Mouse (Mus musculus): ENCODE results near the gene Zc3h12a.

The Zc3h12a gene

DNA sequence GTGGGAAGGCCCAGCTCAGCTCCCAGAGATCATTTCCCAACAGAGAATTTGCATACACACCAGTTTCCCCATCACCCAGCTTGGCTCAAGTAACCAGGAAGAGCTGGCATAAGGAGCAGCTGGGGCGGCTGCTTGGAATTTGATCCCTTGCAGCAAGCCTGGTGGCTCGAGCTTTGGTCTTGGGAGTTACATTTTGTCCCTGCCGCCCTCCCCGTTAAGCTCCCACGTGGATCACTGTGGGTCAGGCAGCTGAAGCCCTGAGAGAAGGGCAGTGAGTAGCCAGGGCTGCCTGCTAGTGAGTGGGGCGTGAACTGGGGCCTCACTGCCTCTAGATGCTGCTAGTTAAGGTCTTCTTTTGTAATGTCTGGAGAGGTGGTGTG is 11.9 kb downstream of the Zc3h12a start:
- WGBS = 34% methylated on average over 6 of the region's 6 CpGs

DNA sequence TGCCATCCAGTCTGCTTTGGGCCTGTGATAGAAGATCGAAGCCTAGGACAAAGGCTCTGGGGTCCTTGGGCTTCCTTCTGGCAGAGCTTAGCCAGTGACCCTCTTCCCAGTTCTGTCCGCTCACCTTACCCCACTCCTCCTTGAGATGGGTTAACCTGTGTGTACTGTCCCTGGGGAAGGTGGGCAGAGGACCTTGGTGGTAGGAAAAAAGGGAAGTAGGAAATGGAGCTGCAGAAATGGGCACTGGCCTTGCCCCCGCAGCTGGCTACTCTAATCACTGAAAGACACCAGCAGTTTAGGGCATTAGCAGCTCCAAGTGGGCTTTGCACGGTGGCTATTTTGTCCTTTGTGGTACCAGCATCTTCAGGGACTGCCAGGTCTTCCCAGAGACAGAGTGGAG is 12.6 kb downstream of the Zc3h12a start:
- WGBS = 75% methylated on average over 4 of the region's 4 CpGs

DNA sequence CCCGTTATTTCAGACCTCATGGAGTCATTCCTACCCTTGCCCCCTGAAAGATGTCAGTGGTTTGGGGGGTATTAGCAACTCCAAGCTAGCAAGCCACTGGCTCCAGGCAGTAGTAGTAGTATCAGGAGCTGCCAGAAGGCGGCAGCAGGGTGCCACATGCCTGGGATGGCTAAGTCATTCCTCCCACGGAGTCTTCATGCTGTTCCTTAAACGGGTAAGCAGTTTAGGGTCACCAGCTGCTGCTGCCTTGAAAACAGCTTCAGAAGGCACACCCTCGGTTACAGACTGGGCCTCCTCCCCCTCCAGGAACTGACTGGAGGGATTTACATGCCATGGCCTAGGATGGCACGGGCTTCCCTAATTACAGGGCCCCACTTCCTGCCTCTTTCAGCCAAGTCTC is 13.0 kb downstream of the Zc3h12a start:
- whole genome bisulfite sequencing = 5% methylated on average over 6 of the region's 6 CpGs

DNA sequence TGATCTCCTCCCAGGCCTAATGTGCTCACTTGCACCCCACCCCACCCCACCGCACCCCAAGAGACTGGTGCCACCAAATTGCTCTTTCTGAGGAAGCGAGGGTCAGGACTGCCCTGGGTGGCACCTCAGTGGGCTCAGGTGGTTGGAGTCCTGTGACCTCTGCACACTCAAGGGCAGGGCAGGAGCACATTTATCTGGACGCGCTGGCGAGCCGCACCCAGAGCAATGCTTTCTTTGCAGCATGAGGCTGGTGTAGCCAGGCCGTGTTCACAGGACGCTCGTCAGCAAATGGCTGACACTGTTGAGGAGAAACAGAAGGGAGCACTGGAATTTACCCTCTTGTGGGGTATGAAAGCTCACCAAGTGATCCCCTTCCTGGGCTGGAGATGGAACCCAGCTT is 22.3 kb downstream of the Zc3h12a start:
- WGBS = 94% methylated on average over 9 of the region's 9 CpGs

DNA sequence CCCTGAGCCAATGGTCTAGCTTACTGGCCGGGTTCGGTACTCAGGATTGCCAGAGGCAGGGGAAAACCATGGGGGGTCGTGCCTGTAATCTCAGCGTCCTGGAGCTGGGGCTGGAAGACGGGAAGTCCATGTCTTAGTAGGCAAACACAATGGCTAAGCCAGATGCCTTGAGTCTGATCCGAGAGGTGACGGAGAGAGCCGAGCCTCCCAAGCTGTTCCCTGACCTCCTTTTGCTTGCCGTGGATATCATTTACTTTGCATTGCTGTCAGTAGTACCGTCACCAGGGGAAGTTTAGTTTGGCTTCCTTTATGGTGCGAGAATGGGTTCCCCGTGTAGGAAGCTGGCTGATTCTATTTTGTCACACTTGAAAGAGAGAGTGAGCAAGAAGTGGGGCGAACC is 26.3 kb downstream of the Zc3h12a start:
- WGBS = 42% methylated on average over 13 of the region's 13 CpGs

DNA sequence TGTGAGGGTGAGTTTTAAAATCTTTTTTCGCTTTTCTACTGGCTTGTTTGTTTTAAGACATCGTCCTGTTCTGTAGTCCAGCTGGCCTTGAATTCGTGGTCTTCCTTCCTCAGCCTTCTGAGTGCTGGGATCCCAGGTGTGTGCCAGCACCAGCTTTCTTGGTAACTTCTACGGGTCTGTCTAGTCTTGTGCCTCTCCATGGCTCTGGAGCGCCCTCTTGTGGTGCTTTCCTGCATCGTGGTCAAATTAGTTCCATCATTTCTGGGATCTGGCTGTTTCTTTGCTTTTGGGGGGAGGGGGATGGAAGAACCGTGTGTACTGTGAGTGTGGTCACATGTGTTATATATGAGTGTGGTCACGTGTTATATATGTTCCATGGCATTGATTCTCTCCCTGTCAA is 28.2 kb downstream of the Zc3h12a start:
- WGBS = 9% methylated on average over 8 of the region's 8 CpGs

DNA sequence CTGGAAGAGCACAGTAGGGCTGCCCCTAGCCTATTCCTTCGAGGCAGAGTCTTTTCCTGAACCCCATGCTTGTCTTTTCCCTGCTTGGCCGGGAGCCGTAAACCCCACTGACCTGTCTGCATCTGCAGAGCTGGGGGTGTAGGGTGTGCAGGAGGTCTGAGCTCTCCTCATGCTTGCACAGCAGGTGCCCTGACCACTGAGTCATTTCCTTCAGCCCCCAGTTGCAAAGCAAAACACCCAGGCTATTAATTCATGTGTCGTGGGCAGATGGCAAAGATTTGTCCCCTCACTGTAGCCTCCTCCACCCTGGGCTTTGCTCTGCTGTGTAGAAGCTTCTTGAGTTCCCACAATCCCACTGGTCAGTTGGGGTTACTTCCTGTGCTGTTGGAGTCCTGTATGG is 30.2 kb downstream of the Zc3h12a start:
- WGBS = 61% methylated on average over 4 of the region's 4 CpGs

GRCm38 (mm10) chr4:125096066-125096465 is 31.6 kb downstream of the Zc3h12a start:
- WGBS = 71% methylated on average over 5 of the region's 5 CpGs

DNA sequence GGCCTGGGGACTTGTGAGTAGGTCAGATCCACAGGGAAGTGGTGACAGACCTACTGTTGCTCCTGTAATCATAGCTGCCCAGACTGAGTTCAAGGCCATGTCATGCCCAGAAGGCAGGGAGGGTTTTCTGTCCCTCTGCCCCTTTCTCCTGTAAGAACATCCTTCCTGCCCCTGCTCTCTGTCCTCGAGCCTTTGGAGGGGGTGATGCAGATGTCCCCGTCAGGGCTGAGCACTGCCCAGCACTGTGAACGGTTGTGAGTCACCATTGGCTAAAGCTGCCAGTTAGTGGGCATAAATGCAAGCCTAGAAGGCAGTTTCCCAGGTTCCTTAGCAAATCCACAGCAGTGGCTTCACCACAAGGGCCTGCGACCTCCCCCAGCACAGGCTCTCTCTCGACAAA is 34.6 kb downstream of the Zc3h12a start:
- WGBS = 72% methylated on average over 5 of the region's 5 CpGs

- under 1% methylated on average over 45 of the region's 45 CpGs for WGBS
Observed at GRCm38 (mm10) chr4:125085346-125085841, 42.2 kb downstream of the Zc3h12a start.

- WGBS = 2% methylated on average over 63 of the region's 63 CpGs
Observed at GRCm38 (mm10) chr4:125084403-125085345, 43.0 kb downstream of the Zc3h12a start, which contains the start of gene Meaf6. TSS of gene Meaf6 (plus strand) at chr4:125085134.

- 97% methylated on average over 2 of the region's 2 CpGs for WGBS
Observed at GRCm38 (mm10) chr4:125078698-125079097, 48.9 kb downstream of the Zc3h12a start.

DNA sequence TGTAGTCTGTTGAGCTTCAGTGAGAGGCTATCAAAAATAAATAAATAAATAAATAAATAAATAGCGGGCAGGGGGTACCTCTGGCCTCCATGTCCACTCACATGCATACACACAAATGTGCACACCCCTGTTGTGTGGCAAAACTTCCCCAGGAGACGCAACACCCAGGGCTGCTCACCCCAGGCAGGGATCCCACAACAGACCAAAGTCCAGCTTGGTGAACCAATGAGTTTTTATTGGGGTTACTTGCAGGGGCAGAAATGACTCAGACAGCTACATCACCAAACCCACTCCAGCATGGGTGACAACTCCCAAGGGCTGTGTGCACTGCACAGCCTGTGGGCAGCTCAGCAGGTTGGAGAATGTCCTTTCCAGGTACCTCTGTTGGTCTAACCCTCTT is 49.9 kb downstream of the Zc3h12a start:
- WGBS = 90% methylated on average over 2 of the region's 2 CpGs
